Mouse (Mus musculus): ENCODE results near the gene Gm44503.

Gm44503 gene

DNA sequence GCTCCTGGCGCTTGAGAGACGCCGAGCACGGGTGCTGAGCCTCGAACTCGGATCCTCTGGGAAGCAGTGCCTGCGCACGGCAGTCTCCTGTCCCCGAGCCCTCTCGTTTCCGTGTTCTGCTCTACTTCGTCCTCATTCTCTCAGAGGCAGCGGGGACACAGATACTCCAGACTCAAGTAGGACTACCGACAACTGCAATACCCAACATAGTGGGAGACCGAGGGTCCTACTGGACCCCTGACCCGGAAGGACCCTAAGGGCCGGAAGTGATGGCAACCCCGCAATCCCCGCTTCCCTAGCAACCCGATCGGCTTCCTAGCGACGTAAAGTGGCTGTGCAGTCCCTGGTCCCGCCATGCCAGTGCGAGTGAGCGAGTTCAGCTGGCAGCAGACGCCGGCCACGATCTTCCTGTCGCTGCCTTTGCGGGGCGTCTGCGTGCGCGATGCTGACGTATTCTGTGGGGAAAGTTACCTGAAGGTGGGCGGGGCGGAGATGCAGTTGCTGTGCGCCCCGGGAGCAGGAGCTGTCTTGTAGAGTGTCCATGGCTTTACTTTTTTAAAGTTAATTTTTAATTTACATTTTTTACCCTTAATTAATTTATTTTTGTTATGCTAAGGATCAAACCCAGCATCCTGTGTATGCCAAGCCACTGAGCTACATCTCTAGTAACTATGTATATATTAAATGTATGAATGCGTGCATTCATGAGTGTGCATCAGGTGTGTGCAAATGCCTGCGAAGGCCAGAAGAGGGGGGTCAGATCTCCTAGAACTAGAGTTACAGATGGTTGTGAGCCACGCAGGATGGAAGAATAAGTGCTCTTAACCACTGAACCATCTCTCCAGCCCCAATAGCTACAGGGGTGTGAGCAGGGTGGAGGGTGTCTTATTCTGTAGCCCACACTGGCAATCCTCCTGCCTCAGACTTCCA is at the start of gene Gm44503, which contains the start of gene Dyx1c1:
Gene Gm44503, plus strand, starts transcription at position 332 of the 930 bp plus-strand sequence.
Gene Dyx1c1, plus strand, starts transcription at position 265 of the 930 bp plus-strand sequence.
- peak; percentile 60 for DNase-seq

DNA sequence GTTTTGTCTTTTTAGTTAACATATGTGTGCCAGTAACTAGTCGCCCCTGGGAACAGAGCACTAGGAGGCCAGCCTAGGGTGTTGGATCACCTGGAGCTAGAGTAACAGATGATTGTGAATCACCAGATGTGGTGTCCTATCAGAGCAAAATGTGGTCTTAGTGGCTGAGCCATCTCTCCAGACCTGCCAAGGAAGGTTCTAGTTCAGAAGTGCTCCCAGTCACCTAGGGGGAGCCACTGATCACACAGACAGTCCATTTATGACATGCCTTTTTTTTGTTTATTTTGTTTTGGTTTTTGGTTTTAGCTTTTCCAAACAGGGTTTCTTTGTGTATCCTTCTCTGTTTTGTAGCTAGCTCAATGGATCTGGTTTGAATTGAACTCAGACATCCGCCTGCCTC is 47.3 kb upstream of the Gm44503 start:
- DNase-seq = no peak

DNA sequence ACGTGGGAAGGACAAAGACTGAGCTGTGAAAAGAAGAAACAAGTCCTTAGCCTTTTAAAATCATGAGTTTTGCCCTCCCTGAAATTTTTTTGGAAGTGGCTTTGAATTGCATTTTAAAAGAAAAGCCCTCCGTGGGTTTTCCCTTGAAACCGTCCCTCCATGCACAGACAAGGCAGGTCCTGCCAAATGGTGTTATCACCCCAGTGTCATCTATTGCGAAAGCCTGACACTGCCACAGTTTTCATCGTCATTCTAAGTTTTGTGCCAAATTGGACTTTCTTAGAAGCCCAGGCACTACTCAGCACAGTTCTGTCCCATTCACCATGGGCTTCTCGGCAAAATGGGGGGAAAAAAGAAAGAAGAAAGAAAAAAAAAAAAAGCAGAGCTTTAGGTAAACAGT is 45.1 kb upstream of the Gm44503 start:
- DNase-seq = no peak

DNA sequence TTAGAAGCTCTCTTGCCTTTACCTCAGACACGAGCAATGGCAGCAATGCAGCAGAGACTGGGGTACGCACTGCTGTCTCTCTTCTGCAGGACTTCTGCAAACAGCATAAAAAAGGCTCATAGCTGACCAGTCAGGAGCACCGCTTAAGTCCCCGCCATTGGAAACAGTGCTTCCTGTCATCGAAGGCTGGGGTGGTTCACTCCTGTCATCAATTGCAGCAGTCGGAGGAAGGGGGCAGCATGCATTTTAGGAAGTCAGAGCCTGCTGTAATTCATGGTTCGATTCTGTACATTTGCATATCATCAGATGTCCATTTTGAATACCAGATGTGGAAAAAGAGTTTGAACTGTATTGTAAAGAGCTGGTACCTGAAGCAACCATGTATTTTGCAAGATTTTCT is 42.9 kb upstream of the Gm44503 start:
- no peak for DNase-seq

DNA sequence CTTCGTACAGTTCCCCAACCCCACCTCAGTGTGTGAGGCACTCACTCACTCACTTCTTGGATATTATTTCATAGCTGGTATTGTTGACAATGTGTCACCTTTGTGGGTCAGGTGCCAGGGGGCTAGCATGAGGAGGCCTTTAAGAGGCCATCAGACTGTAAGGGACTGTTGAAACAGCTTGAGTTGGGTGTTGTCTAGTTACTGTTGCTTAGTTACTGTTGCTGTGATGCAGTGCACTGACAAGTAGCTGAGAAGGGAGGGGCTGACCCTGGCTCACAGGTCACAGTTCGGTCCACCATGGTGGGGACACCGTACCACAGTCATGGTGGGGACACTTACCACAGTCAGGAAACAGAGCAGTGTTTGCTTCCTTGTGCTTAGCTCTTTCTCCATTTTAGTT is 35.6 kb upstream of the Gm44503 start:
- no peak for DNase-seq

DNA sequence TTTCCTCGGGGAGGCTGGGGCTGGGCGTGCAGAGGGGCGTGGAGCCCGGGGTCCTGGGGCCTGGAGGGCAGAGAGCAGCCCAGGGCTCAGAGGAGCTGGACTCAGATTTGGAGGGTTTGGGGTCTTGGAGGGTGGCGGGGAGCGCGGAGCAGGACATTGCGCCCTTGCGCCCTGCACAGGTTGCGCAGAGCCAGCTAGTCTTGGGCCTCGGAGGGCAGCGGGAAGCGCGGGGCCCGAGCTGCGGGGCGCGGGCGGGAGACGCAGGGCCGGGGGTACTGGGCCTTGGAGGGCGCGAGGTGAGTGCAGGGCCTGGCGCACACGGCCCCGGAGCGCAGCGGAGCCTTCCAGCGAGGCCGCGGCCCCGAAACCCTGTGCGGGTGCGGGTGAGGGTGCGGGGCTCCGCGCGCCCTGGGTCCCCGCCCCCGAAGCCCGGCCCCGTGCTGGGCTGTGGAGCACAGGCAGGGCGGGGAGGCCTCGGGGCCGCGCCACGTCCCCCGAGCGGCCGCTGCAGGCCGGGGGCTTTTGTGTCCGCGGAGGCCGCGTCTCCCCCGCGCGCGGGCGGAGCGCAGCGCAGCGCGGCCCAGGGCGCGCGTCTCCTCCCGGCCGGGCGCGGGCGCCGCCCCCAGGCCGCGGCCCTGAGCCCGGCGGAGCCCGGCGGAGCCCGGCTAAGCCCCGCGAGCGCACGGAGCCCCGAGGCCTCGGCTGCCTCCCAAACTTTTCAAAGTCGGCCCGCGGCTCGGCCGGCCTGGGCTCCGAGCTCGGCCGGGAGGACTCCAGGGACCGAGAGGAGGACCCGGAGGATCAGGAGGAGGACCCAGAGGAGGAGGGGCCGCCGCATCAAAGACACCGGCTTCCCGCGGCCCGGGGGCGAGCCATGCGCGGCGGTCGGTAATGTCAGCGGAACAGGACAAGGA is 33.4 kb upstream of the Gm44503 start, which contains the start of gene Pygo1:
Gene Pygo1, plus strand, starts transcription at position 625 of the 914 bp plus-strand sequence.
- DNase-seq = peak; percentile 22

DNA sequence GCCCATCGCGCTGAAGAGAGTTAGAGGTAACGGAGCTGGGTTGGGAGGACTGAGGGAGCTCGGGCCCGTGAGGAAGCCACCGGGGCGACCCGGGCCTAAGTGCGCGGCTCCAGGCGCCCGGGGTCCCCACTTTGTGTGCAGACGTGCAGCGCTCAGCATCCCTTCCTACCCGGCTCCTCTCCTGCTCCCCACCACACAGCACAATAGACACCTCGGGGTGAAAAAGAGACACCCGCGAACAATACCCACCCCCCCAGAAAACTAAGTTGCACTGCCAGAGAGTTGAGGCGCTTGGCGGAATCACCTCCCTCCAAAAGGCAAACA is 32.8 kb upstream of the Gm44503 start:
- no peak for DNase-seq

DNA sequence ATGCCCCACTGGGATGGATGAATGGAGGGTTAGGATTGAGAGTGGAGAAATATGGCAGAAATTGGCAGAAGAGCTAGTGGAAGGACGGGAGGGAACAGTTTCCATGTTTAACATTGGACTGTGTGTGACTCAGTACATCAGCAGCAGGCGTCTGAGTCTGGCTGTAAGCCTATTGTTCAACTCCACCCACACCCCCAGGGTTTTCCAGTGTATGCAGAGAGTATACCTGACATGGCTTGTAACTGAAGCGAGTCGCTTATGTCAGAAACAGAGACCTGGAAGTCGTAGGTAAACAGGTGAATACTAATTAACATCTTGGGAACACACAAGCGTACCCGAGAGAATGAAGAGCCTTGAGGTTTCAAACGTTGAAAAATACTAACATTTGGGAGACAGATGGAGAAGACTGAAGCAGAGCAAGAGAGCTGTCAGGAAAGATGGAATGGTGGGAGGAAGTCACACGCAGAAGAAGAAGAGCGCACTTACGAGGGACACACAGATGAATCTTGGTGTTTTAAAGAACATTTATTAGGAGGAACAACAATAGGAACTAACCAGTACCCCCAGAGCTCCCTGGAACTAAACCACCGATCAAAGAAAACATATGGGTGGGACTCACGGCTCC is 27.4 kb upstream of the Gm44503 start:
- no peak for DNase-seq

DNA sequence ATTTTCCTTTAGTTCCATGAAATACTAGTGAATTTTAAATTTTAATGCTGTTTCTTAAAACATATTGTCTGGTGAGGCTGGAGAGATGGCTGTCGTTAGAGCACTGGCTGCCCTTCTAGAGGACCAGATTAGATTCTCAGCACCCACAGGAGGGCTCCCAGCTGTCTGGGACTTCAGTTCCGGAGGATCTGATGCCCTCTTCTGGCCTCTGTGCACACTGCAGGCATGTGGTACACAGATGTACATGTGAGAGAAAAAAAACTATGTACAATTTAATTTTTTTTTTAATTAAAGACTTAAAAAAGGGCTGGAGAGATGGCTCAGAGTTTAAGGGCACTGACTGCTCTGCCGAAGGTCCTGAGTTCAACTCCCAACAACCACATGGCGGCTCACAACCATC is 23.3 kb upstream of the Gm44503 start:
- no peak for DNase-seq

DNA sequence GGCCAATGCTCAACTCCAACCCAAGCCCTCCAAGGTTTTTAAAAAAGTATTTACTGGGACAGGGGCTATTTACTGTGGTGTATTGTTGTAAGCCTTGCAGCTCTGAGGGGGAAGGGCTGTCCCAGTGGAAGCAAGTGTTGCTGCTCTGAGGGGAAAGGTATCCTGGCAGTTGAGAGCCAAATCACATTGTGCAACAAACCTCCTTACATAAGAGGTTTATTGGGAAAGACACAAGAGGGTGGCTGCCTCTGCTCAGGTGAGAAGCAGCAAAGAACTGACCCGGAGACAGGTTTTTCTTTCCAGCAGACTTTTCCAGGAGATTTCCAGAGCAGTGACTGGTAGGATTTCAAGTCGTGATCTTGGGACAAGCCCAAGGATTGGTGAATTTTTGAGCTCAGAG is 22.4 kb upstream of the Gm44503 start:
- no peak for DNase-seq

DNA sequence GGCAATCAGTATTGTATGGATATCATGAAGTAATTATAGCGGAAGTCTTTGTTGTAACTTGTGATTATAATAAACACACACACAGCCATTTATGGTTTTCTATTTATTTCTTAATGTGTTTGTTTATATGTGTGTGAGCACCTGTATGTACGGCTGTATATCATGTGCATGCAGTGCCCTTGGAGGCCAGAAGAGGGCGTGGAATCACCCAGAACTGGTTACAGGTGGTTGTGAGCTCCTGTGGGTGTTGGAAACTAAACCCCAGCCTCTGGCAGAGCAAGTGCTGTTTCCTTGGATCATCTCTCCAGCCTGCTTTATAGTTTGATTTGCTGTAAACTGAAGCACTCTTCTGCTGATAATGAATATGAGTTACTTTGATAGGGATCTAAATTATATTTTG is 15.2 kb upstream of the Gm44503 start:
- no peak for DNase-seq

DNA sequence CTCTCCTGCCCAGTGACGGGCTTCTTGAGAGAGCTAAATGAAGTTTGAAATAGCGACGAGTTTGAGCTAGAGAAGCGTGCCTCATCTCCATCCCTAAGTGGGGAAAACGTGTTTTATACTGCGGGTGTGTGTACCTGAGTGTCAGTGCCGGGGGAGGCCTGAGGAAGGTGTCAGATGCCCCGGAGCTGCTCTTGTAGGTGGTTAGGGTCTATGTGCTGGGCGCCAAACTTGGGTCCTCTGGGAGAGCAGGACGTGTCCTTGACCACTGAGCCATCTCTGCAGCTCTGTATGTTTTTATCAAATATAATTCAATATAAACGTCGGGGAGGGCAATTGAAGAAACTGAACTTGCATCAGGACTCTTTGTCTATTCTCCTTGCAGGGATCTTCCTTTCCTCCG is 14.4 kb upstream of the Gm44503 start:
- no peak for DNase-seq

DNA sequence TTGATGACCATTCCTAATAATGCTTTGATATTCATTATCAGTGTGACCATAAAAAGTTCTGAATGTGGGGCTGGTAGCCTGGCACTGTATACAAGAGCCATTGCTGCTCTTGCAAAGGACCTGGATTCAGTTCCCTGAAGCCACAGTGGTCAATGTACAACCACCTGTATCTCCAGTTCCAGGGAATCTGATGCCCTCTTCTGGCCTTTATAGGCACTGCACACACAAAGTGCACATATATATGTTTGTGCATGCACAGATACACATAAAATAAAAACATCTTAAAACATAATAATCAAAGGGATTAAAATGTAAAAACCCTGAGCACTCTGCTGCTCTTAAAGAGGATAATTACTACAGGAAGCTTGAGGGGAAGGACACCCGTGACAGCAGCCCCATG is 11.6 kb upstream of the Gm44503 start:
- no peak for DNase-seq

DNA sequence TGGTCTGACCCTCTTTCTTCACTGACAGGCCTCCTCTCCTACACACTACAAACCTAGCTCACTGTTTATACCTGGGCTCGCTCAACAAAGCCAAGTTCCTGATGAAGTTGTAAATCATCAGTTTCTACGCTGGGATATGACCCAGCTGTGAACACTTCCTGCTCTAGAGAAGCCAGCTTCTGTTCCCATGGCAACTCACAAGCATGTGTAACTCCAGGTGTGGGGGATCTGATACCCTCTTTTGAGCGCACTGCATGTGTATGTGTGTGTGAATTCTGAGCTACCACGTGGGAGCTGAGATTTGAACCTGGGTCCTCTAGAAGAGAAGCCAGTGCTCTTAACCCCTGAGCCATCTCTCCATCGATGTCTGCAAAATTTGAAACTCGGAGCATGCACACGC is 9.1 kb upstream of the Gm44503 start:
- DNase-seq = no peak

DNA sequence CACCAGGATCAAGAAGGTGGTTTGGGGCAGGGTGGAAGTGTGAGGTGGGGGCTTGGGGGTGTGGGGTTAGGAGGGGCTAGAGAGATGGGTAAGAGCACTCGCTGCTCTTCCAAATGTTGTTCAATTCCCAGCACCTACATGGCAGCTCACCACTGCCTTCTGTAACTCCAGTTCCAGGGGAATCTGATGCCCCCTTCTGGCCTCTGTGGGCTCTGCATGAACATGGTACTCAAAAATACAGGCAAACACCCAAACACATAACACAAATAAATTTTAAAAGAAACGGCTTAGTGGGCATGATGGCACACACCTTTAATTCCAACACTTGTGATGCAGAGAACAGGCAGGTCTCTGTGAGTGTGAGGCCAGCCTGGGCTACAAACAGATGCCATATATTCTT is 3.9 kb upstream of the Gm44503 start:
- DNase-seq = no peak

DNA sequence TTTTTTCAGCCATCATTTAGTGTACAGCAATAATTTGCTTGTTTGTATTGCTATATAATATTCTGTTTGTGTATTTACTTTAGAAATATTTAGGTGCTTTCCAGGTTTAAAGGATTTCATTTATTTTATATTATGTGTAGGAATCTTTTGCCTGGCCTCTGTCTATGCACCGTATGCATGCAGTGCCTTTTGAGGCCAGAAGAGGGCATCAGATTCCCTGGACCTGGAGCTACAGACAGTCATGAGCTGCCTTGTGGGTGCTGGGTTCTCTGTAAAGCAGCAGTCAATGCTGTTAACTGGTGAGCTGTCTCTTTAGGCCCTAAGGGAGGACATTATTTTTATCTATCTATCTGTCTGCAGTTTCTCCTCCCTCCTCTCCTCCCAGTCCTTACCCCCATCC is 3.1 kb upstream of the Gm44503 start:
- peak; percentile 49 for DNase-seq

DNA sequence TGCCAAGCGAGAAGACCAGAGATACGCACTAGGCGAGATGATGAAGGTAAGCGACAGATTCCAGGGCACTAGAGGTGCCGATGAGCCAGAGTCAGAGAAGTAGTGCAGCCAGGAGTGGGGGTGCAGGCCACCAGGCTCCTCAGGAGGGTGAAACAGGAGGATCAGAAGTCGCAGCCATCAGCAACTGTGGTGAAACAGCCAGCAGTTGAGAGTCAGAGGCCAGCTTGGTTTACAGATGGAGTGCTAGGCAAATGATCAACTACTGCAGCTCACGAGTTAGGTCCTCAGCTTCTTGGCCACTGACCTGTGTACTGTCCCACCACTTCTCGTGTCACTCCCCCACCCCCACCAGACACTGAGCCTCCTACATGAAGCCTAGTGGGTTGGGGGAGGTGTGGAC is 2.7 kb downstream of the Gm44503 start:
- no peak for DNase-seq

DNA sequence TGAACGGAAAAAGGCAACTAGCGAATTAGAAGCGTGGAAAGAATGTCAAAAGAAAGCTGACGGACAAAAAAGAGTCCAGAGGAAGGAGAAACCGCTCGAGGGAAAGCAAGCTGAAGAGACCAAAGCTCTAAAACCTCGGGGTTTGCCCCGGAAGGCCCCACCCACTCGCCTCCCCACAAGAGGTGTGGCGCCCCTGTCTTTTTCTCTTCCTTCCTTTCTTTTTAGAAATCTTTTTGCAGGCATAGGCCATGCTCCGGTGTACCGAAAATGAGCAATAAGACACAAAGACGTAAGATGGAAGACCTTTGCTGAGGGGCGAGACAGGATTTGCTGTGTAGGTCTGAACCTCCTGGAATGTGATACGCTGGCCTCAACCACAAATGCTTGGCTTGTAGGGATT is 3.3 kb downstream of the Gm44503 start:
- no peak for DNase-seq

DNA sequence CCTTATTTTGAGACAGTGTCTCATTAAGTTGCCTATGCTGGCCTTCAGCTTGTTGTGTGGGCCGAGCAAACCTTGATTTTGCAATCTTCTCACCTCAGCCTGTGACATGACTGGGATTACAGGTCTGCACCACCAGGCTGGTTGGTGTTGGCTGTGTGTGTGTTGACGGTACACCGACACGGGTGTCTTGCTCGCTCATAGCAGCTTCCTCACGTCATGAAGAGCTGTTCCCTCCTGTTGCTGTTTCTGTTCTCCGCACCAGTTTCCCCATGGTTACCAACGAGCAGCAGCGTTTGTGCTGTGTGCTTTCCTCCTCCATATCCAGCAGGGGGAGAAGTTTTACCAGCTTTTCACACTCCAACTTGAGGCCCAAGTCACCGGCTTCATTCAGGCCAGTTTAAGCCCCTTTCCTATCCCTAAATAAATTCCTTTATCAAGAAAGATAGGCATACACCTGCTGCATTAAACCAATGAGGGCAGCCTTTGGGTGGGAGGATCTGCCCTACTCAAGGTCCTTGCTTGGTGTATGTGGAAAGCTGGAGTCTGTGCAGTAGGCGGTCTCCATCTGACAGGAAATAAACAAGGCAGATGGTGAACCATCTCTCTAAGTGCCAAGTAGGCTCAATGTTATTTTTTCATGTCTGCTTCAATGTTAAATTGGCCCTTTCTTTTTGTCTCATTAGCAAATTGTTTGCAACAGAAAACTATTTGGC is 9.9 kb downstream of the Gm44503 start:
- peak; percentile 77 for DNase-seq

DNA sequence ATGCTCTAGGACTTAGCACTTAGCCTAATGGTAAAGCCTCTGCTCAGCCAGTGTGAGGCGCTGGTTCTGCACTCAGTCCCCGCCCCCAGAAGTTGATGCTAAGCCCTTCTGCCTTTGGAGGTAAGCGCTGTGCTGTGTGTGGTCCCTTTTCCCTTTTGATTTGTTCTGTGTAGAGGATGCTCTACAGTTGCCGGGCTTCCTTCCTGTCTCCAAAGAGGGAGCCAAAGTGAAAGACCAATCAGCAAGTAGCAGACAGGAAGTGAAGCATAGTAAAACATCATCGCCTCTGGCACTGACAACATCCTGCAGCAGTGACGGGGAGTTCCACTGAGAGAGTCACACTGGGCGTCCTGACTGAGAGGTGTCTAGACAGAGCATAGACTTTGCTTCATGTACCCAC is 11.2 kb downstream of the Gm44503 start:
- DNase-seq = no peak

DNA sequence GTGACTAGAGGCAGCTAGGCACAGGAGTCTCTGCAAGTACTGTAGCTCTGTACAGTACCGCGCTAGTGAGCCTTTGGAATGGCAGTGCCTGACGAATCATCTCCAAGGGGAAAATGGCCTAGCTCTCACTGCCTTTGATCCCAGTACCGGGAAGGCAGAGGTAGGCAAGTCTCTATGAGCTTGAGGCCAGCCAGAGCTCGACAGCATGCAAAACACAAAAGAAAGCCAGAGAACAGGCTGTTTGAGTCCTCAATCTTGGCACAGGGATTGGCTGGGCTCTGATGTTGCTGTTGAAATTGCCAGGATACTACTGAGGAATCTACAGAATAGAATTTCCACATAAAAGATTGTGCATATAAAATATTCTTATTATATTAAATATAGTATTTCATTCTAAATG is 13.8 kb downstream of the Gm44503 start:
- DNase-seq = no peak

DNA sequence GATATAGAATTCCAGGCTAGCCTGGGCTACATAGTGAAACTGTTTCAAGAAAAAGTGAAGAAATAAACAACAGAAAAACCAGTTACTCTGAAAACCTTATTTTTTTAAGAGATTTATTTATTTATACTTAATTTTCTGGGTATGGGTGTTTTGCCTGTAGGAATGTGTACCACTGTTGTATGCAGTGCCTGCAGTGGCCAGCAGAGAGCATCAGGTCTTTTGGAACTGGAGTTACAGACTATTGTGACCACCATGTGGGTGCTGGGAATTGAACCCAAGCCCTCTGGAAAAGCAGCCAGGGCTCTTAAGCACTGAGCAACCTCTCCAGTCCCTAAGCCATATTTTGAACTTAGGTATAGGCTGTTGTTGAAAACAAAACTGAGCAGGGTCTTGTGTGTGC is 14.3 kb downstream of the Gm44503 start:
- DNase-seq = no peak

DNA sequence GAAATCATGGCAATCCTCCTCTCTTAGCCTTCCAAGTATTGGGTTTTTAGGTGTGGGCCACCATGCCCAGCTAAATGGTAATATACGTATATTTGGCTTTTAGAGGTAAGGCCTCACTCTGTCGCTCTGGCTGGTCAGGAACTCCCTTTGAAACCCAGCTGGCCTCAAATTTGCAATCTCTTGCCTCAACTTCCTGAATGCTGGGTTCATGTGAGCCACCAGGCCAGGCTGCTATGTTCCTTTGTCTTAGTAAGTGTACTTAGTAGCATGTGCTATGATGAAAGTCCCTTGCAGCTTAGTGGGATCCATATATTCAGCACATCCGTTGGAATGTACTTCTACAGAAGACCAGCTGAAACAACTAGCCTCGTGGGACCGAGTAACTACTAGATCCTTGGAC is 16.1 kb downstream of the Gm44503 start:
- DNase-seq = no peak

Measured in cerebellum, adult 9-10 months (tissue).